Mouse (Mus musculus) ovary, adult 18-20 months (tissue): ENCODE results near the gene Cdk14.
"Not testable (repeated sequence)": the region's sequence is repeated elsewhere in the genome, so short reads cannot be mapped to it uniquely, and the experiment has no call there.

Experiments used
- DNase-seq: peaks from one replicate; pipeline ENCODE4 v3.0.0; 2022; ENCODE audit warnings: low spot score, mixed read lengths

Cdk14 gene

GRCm38 (mm10) chr5:4986181-4986580 is 433.9 kb downstream of the Cdk14 start:
- DNase-seq = no peak

DNA sequence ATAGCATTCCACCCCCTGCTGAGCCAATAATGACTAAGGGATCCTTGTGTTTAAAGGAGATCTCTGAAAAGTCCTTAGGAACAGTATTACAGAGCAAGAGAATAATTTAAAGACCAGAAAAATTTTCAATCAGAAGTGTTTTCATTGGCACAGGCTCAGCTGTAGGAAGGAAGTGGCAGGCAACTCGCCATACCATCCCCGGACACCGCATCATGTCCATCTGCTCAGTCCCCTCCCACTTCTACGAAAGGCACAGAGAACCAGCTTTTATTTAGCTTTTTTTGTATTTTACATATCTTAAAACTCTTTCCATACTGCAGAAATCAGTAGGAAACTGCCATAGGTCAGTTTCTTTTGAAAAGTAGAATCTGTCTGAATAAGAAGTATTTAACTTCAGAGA is 440.6 kb downstream of the Cdk14 start:
- DNase-seq = no peak

- no peak for DNase-seq
Measured at GRCm38 (mm10) chr5:4973408-4973807, 446.7 kb downstream of the Cdk14 start.

DNA sequence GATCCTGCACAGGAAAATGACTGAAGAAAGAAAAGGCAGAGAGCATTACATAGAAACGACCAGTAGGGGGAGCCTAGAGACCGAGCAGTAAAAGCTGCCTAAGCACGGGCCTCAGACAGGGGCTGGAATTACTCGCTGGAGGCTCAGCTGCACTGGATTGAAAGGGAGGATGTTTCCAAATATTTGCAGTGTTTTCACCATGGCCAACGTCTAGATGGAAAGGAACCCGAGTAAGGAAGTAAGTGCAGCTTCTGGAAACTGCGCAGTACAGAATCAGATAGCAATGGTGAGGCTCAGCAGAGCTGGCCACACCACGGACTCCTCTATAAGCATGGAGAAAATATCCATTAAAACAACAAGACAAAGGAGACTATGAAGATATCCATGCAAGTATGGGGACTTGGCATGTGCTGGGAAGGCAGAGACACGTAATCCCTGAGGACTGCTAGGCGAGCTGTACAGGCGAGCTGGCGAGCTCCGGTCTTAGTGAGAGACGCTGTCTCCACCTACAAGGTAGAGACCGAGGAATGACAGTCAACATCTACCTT is 458.0 kb downstream of the Cdk14 start:
- DNase-seq = peak; percentile 15

- DNase-seq = no peak
Measured at GRCm38 (mm10) chr5:4961636-4962035, 458.5 kb downstream of the Cdk14 start.

- DNase-seq = no peak
Measured at GRCm38 (mm10) chr5:4959446-4959845, 460.7 kb downstream of the Cdk14 start.

DNA sequence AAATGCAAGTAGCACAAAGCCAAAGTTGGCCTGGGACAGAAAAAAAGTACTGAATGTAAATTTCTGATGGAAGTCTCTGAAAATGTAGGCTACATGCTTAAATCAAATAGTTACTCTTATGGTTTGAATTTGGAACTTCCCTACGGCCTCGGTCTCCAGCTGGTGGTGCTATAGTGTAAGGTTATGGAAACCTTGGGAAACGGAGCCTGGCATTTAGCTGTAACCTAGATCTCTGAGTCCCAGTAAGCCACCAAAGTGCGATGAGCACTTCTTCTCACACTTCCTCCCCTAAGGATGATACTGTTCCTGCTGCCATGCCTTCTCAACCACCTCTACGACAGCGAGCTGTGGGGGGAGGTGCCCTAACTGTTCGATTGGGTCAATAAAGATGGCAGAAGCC is 464.1 kb downstream of the Cdk14 start:
- no peak for DNase-seq

- DNase-seq = no peak
Measured at GRCm38 (mm10) chr5:4955392-4955791, 464.7 kb downstream of the Cdk14 start.

- no peak for DNase-seq
Measured at GRCm38 (mm10) chr5:4949433-4949832, 470.7 kb downstream of the Cdk14 start.

- DNase-seq = no peak
Measured at GRCm38 (mm10) chr5:4948090-4948954, 471.8 kb downstream of the Cdk14 start.

DNA sequence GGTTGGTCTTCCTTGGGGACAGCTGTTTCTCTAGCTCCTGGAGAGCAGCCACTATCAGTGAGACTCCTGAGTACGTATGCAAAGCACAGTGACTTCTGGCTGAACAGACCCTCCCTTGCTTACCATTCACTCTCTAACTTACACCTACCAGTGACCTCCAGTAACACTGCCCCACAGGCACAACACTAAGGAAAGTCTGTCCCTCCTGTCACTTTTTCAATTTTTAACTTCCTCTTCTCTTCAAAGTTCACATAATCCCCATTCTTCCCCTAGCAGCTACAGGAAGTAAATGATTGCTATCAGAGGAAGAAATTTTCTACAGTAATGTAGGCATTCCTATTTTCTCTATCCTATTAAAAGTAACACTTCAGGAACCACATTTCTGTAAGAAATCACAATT is 485.0 kb downstream of the Cdk14 start:
- DNase-seq = no peak

DNA sequence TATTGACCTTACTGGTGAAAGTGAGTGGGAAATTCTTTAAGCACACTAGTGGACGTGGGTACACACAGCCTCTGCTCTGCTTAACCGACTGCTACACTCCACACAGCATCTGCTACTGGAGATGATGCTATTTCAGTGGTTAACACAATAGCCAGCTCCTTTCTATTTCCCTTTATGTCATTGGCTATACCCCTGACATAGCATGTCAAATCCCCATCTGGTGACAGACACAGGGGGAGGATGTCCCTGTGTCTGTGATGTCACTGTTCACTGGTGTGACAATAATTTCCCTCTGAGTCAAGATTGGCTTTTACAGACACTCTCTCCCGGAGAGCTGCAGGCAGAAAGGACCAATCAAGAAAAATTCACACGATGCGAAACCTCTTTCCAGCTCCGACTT is 485.6 kb downstream of the Cdk14 start:
- DNase-seq = no peak

DNA sequence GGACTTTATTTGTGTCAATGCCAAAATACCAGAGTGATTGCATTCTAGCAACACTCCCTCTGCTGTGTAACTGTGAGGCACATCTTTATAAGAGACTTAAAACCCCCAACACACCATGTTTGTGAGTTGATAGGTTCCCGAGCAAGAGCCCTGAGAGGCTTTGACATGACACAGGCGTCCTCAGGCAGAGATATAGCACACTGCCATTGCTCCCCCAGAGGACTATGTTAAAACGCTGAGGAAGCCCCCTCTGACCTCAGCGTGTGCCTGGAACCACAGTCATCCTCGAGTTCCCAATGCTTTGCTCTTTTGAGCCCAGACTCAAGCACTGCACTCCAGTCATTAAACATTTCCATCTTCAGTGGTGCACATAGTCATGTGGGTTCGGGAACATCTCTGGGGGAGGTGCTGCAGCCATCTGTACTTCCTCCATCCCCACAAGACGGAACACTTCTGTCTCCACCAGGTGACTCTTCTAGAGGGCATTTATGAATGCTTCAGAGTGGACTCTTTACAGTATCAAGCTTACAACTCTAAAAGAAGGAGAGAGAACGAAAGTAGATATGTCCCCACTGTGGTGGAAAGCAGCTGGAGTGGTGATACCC is 488.5 kb downstream of the Cdk14 start:
- DNase-seq = no peak

GRCm38 (mm10) chr5:4929628-4930027 is 490.5 kb downstream of the Cdk14 start:
- DNase-seq = no peak

- DNase-seq = no peak
Measured at GRCm38 (mm10) chr5:4924866-4925265, 495.2 kb downstream of the Cdk14 start.

DNA sequence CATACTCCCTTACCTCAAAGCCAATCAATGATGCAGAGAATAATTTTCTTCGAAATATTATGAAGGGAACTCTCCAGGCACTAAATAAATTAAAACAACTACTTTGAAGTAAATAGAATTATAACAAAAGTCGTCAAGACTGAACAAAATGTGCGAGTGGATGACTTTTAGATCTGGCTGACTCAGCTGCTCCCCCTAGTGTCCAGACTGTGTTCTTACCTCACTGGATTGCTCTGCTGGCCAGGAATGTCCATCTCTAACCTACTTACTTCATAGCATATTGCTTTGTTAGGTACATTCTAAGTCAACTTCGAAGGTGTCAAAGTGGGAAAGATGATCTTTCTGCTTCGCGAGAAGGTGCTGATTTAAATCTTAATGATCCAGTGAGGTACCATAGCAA is 501.7 kb downstream of the Cdk14 start:
- DNase-seq = no peak

GRCm38 (mm10) chr5:4917743-4918142 is 502.4 kb downstream of the Cdk14 start:
- DNase-seq = no peak

- no peak for DNase-seq
Measured at GRCm38 (mm10) chr5:4917274-4917673, 502.8 kb downstream of the Cdk14 start.

GRCm38 (mm10) chr5:4916390-4917273 is 503.5 kb downstream of the Cdk14 start:
- DNase-seq = no peak

GRCm38 (mm10) chr5:4904911-4905310 is 515.2 kb downstream of the Cdk14 start:
- DNase-seq = not testable (repeated sequence)

GRCm38 (mm10) chr5:4898241-4898640 is 521.9 kb downstream of the Cdk14 start:
- DNase-seq = no peak

- no peak for DNase-seq
Measured at GRCm38 (mm10) chr5:4894988-4895387, 525.1 kb downstream of the Cdk14 start.
